Mouse (Mus musculus) hindbrain, embryonic 10.5 days (tissue): Measurements from ENCODE around the gene Tmem265. TPM values are rescaled to one million over a fixed set of nuclear protein-coding genes. Genes with fewer than 3 reads are reported as not detected.
A peak's percentile ranks its signal among the peaks of the same experiment; 100 is the strongest.

Experiments
- DNase-seq: peaks from one replicate; pipeline ENCODE4 v3.0.0-alpha.2; 2017; ENCODE audit warnings: low spot score
- H3K27ac ChIP-seq: fragments of 300-500 bp; sonication (generic); 2 replicates; pipeline ENCODE4 v1.5.1; 2016; ENCODE audit warnings: mild to moderate bottlenecking, moderate library complexity
- H3K27me3 ChIP-seq: fragments of 300-500 bp; sonication (generic); 2 replicates; pipeline ENCODE4 v1.6.1; 2016; ENCODE audit warnings: mild to moderate bottlenecking; ENCODE audit not compliant: poor library complexity, insufficient read depth, severe bottlenecking
- H3K36me3 ChIP-seq: fragments of 300-500 bp; sonication (generic); 2 replicates; pipeline ENCODE4 v1.6.1; 2016; ENCODE audit warnings: mild to moderate bottlenecking, moderate library complexity
- H3K4me1 ChIP-seq: fragments of 300-500 bp; sonication (generic); replicated peaks from 2 replicates; pipeline ENCODE4 v1.6.1; 2016; ENCODE audit warnings: mild to moderate bottlenecking
- H3K4me3 ChIP-seq: fragments of 300-500 bp; sonication (generic); 2 replicates; pipeline ENCODE4 v1.5.1; 2016; ENCODE audit warnings: mild to moderate bottlenecking, moderate library complexity
- H3K9me3 ChIP-seq: fragments of 300-500 bp; sonication (generic); 2 replicates; pipeline ENCODE4 v1.6.1; 2016; ENCODE audit warnings: mild to moderate bottlenecking, moderate library complexity
- WGBS: fragments of 180-500 bp; shearing (Covaris S2); methylation state at CpG from one replicate; pipeline ENCODE4 v1.1.7; 2016; 5-methylcytosine and 5-hydroxymethylcytosine counted together
- polyA plus RNA-seq: library from polyadenylated mRNA; unstranded; fragments of >200 nt; fragmentation: Nextera tagmentation; extraction: Ambion mirVana; gene quantifications from 2 replicates; pipeline ENCODE4 v1.2.1, GENCODE M21; 2016

Gene Tmem265
- polyA plus RNA-seq, 1 experiment from 2014 or later, result 13.7 TPM

DNA sequence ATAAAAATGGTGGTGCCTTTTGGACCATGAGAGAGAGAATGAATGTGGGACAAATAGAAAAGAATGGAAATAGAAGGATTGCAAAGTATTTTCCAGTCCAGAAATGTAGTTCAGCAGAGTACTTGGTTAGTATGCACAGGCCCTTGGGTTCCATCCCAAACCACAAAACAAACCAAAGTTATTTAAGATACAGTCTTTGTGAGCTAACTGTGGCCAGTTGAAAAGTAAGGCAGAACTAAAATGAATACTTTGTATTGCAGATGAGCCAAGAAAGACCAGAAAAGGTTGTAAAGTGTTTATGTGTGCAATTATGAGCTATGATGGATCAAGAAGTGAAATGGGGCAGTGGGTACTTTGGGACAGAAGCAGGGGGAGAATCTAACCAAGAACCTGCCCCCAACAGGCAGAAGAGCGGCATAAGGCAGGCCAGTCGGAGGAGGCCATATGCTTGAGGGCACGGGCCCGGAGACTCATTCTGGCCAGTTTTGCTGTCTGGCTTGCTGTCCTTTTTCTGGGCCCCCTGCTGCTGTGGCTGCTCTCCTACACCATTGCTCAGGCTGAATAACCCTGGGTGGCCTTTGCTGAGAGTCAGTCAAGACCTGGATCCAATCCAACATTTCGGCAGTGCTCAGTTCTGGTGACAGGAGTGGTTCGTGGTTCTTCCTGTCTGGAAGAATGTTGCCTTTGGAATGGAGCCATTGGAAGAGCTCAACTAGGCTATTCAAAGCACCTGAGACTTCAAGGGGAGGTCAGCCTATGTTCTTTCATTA lies 3.4 kb downstream of the Tmem265 start:
- WGBS, result 91% methylated on average over 6 of the region's 6 CpGs
- H3K4me1 ChIP-seq, result no peaks in the 10 kb centered on the region
- no peak overlapping the region for H3K4me3 ChIP-seq
- H3K9me3 ChIP-seq, result no peaks in the 10 kb centered on the region
- no peak for DNase-seq
- peaks cover 90% of the 10 kb centered on the region for H3K36me3 ChIP-seq
- H3K27me3 ChIP-seq, result no peaks in the 10 kb centered on the region
- no peak overlapping the region for H3K27ac ChIP-seq

DNA sequence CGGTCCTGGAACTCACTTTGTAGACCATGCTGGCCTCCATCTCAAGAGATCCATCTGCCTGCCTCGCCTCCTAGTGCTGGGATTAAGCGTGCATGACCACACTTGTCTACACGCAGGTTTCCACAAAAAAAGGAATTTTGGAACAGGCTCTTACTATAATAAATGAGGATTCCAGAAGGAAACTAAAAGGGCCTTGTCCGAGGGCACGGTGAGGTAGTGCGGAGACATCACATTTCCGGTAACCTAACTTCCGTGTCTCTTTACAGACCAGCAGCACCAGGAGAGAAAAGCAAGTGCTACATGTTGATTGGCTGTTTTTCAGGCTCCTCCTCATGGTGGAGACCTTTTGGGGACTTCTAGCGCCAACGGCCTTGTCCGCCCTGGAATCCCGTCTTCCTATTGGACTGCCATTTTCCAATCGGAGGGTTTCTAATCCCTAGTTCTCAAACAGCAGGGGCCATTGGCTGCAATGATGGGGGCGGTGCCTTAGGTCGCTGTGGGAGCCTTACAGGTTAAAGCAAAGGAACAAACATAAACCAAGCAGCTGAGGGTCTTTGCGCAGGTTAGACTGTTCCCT lies 11.8 kb downstream of the Tmem265 start, which contains the start of gene Phkg2:
TSS of gene Phkg2 (plus strand) at position 446 of the 577 bp plus-strand sequence.
- H3K4me3 ChIP-seq, result peak within 1 kb of the TSS; percentile 95
- H3K27ac ChIP-seq, result peak within 1 kb of the TSS; percentile 94
- H3K36me3 ChIP-seq, result peaks cover 41% of the 10 kb centered on the region
- H3K4me1 ChIP-seq, result peaks cover 26% of the 10 kb centered on the region
- peak; percentile 91 for DNase-seq
- H3K9me3 ChIP-seq, result no peaks in the 10 kb centered on the region
- H3K27me3 ChIP-seq, result no peaks in the 10 kb centered on the region
- WGBS, result under 1% methylated on average over 17 of the region's 17 CpGs

DNA sequence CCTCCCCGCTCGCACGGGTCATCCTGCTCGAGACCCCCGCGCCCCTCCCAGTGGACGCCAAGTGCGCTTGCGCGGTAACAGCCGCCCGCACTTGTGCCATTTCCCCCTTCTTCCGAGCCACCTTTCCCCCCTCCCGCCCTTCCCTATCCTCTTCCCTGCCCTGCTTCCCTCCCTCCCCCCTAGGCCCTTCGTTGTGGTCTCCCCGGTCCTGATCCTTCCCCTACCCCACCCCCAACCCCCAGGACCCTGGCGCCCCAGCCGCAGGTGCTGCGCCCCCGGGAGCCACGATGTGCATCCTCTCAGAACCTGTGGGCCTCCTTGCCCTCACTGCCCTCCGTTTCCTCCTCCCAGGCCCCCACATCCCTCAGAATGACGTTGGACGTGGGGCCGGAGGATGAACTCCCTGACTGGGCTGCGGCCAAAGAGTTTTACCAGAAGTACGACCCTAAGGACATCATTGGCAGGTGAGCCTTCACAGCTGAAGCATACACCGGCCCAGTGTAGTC lies 12.4 kb downstream of the Tmem265 start:
- Histone ChIP-seq H3K27me3 (no peaks in the 10 kb centered on the region), H3K4me3 (peak overlapping the region; percentile 95), H3K36me3 (peaks cover 43% of the 10 kb centered on the region), H3K27ac (peak overlapping the region; percentile 94), H3K4me1 (peaks cover 26% of the 10 kb centered on the region), H3K9me3 (no peaks in the 10 kb centered on the region)
- 1% methylated on average over 27 of the region's 28 CpGs for WGBS
- DNase-seq, result no peak

GRCm38 (mm10) chr7:127574115-127574514 lies 12.9 kb downstream of the Tmem265 start:
- Histone ChIP-seq H3K9me3 (no peaks in the 10 kb centered on the region), H3K27me3 (no peaks in the 10 kb centered on the region), H3K36me3 (peaks cover 42% of the 10 kb centered on the region), H3K4me1 (peaks cover 26% of the 10 kb centered on the region), H3K27ac (peak overlapping the region; percentile 94), H3K4me3 (peak overlapping the region; percentile 95)
- WGBS, result 27% methylated on average over 7 of the region's 7 CpGs
- no peak for DNase-seq

DNA sequence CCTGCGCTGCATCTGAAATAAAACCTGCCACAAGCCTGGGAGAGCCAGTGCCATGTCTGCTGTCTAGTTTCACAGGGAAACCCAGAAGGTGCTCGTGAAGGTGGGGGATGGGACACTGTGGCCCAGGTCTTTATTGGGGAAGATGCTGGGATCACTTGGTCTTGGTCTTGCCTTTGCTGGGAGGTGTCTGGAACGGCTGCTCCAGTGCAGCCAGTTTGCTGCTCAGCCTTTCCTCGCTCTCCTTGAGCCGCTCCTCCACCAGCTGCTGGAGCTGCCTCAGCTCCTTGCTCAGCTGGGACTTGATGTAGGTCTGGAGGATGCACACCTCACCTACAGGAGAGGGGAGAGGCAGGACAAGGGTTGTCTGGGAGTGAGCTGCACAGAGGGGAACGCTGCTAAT lies 22.1 kb downstream of the Tmem265 start:
- Histone ChIP-seq H3K27ac (no peak overlapping the region), H3K36me3 (peaks cover 73% of the 10 kb centered on the region), H3K4me3 (no peak overlapping the region), H3K4me1 (peaks cover 12% of the 10 kb centered on the region), H3K9me3 (no peaks in the 10 kb centered on the region), H3K27me3 (no peaks in the 10 kb centered on the region)
- no peak for DNase-seq
- 96% methylated on average over 6 of the region's 6 CpGs for WGBS

DNA sequence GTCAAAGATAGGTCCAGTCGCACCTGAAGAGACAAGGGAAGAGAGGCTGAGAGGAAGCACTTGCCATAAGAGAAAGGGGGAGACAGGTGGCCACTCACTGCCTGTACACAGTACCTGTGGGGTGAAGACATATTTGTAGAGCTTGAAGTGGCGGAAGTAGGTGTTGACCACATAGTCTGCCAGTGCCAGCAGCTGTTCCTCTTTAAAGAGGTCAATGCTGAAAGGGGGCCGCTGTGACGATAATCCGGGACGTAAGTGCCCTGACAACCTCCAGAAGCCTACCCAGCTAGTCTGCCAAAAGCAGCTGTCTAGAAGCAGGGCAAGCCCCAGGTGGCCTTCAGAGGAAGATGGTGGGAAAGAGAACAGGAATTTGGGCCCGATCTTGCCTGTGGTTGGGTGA lies 23.8 kb downstream of the Tmem265 start:
- DNase-seq, result no peak
- H3K9me3 ChIP-seq, result no peaks in the 10 kb centered on the region
- H3K4me1 ChIP-seq, result peaks cover 22% of the 10 kb centered on the region
- H3K27ac ChIP-seq, result no peak overlapping the region
- 93% methylated on average over 7 of the region's 7 CpGs for WGBS
- H3K36me3 ChIP-seq, result peaks cover 64% of the 10 kb centered on the region
- H3K4me3 ChIP-seq, result no peak overlapping the region
- no peaks in the 10 kb centered on the region for H3K27me3 ChIP-seq

DNA sequence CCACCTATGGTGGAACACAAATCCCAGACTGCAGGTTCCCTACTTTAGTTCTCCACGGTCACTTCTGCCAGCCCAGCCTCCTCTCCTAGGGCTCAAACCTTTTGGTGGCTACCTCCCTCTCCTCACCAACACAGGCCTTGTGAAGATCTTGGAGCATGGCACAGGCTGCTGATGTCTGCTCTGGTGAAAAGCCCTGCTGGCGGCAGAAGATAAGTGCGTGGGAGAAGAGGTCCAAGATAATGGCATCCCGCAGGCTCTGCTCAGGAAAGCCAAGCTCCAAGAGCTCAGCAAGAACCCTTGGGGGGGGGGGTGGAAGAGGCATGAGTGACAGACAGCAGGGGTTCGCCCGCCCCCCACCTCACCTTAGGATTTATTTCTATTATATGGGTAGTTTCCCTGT lies 25.0 kb downstream of the Tmem265 start:
- 91% methylated on average over 6 of the region's 6 CpGs for WGBS
- H3K36me3 ChIP-seq, result peaks cover 64% of the 10 kb centered on the region
- peaks cover 22% of the 10 kb centered on the region for H3K4me1 ChIP-seq
- H3K9me3 ChIP-seq, result no peaks in the 10 kb centered on the region
- no peaks in the 10 kb centered on the region for H3K27me3 ChIP-seq
- no peak for DNase-seq
- H3K27ac ChIP-seq, result no peak overlapping the region
- no peak overlapping the region for H3K4me3 ChIP-seq

- DNase-seq, result no peak
- H3K4me3 ChIP-seq, result peak overlapping the region; percentile 92
- no peaks in the 10 kb centered on the region for H3K9me3 ChIP-seq
- H3K27me3 ChIP-seq, result no peaks in the 10 kb centered on the region
- peaks cover 22% of the 10 kb centered on the region for H3K4me1 ChIP-seq
- H3K36me3 ChIP-seq, result peaks cover 64% of the 10 kb centered on the region
- 76% methylated on average over 5 of the region's 5 CpGs for whole genome bisulfite sequencing
- peak overlapping the region; percentile 90 for H3K27ac ChIP-seq
These were observed 26.0 kb downstream of the Tmem265 start for GRCm38 (mm10) chr7:127587196-127587595.

DNA sequence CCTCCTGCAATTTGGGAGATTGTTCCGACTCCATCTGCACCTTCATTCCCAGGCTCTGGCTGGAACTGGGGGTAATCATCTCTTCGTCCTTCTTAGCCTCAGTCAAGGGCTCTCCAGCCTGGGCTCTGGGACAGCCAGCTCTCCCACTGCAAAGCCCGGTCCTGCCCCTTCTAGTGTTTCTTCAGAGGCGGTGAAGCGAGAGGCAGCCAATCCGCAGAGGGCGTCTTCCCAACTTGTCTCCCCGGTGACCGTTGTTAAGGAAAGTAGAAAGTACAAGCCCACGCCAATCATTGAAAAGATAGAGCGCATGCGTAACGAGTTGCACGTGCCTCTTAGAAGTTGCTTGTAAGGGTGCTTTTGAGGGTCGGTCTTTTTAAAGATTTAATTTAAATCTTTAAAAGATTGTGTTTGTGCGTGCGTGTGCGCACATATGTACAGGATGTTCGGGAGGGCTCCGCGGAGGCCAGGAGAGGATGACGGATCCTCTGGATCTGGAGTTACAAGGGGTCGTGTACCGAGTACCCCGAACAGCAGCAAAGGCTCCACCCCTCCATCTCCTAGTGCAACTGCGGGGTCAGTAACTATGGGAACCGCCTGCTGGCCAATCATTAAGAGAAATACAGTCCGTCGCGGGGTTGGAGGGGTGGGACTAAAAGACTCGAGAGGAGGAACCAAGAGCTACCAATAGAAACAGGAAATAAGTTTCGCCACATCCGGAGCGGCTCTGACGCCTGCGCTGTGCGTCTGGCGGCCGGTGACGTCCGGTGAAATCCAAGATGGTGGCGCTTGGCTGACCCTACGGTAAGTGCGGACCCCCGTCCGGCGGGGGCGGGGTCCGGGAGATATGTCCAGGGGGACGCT lies 27.1 kb downstream of the Tmem265 start, which contains the start of the genes Ccdc189 and Rnf40:
TSS of gene Ccdc189 (minus strand) at position 585 of the 861 bp plus-strand sequence.
TSS of gene Rnf40 (plus strand) at position 757 of the 861 bp plus-strand sequence.
- H3K4me1 ChIP-seq, result peaks cover 22% of the 10 kb centered on the region
- no peaks in the 10 kb centered on the region for H3K27me3 ChIP-seq
- H3K36me3 ChIP-seq, result peaks cover 64% of the 10 kb centered on the region
- DNase-seq, result peak; percentile 96
- H3K27ac ChIP-seq, result peak within 1 kb of the TSS; percentile 90
- H3K4me3 ChIP-seq, result peak within 1 kb of the TSS; percentile 92
- no peaks in the 10 kb centered on the region for H3K9me3 ChIP-seq
- under 1% methylated on average over 50 of the region's 50 CpGs for WGBS

- Histone ChIP-seq H3K27me3 (no peaks in the 10 kb centered on the region), H3K4me3 (peak overlapping the region; percentile 92), H3K4me1 (peaks cover 22% of the 10 kb centered on the region), H3K36me3 (peaks cover 64% of the 10 kb centered on the region), H3K9me3 (no peaks in the 10 kb centered on the region), H3K27ac (peak overlapping the region; percentile 90)
- WGBS, result 7% methylated on average over 29 of the region's 29 CpGs
- DNase-seq, result no peak
These were observed 27.7 kb downstream of the Tmem265 start for GRCm38 (mm10) chr7:127588901-127589300.

- Histone ChIP-seq H3K4me3 (peak overlapping the region; percentile 92), H3K9me3 (no peaks in the 10 kb centered on the region), H3K4me1 (peaks cover 22% of the 10 kb centered on the region), H3K27me3 (no peaks in the 10 kb centered on the region), H3K36me3 (peaks cover 64% of the 10 kb centered on the region), H3K27ac (no peak overlapping the region)
- WGBS, result 94% methylated on average over 9 of the region's 9 CpGs
- no peak for DNase-seq
These were observed 28.4 kb downstream of the Tmem265 start for GRCm38 (mm10) chr7:127589637-127590036.

DNA sequence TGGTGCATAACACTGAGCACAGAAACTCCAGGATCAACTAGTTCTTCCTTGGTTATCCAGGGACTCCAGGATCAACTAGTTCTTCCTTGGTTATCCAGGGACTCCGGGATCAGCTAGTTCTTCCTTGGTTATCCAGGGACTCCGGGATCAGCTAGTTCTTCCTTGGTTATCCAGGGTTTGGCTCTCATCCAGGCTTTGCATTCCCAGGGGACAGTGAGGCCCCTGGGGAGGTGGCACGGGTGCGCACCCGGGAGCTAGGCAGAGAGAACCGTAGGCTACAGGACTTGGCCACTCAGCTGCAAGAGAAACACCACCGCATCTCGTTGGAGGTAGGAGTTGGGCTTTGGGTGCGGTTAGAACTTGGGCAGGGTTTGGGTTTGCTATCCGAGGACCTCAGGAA lies 29.9 kb downstream of the Tmem265 start:
- H3K36me3 ChIP-seq, result peaks cover 69% of the 10 kb centered on the region
- peaks cover 22% of the 10 kb centered on the region for H3K4me1 ChIP-seq
- H3K27me3 ChIP-seq, result no peaks in the 10 kb centered on the region
- H3K4me3 ChIP-seq, result no peak overlapping the region
- no peak overlapping the region for H3K27ac ChIP-seq
- no peak for DNase-seq
- 95% methylated on average over 10 of the region's 10 CpGs for WGBS
- no peaks in the 10 kb centered on the region for H3K9me3 ChIP-seq
